Mouse (Mus musculus) layer of hippocampus, adult 18-20 months (tissue): ENCODE data around the gene Med13l. TPM values are rescaled to one million over a fixed set of nuclear protein-coding genes. Genes with fewer than 3 reads are reported as not detected.

ENCODE experiments used
- DNase-seq, 2 experiments: peaks; one replicate each; pipeline ENCODE4 v3.0.0; 2022; ENCODE audit warnings: low spot score in 2 of 2
- total RNA-seq, 2 experiments: library from RNA; stranded (reverse); gene quantifications; 2 replicates each; pipeline ENCODE4 v1.2.3; 2021

Gene Med13l
- total RNA-seq, 2 experiments from 2014 or later, result 113 TPM

DNA sequence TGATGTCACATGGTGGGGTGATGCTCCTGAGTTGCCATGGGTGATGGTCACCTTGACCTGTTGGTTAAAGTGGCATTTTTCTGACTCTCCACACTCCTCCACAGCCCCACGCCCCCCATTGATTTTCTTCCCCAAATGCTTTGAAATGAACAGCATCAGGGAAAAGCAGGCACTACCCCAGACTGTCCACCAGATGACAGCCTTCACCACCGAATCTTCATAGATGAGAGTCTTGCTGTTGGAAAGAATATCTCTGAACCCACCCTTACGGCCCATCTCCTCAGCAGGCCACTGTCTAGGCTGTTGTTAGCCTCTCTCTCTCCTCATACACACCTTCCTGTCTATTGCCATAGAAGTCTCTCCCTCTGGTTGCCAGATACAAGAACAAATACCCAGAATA is 213.4 kb downstream of the Med13l start:
- DNase-seq, result peak in 1 of 2 experiments; percentile 55

DNA sequence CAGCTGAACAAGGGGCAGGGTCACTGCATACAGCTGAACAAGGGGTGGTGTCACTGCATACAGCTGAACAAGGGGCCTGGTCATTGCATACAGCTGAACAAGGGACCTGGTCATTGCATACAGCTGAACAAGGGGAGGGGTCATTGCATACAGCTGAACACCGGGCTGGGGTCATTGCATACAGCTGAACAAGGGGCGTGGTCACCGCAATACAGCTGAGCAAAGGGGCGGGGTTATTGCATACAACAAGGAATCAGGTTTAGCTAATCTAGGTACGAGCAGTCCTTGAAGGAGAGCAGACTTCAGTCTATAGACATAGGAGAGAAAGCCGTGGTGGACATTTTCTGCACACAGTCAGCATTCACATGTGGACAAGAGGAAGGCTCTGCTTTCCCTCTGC is 215.9 kb downstream of the Med13l start:
- no peak for DNase-seq

DNA sequence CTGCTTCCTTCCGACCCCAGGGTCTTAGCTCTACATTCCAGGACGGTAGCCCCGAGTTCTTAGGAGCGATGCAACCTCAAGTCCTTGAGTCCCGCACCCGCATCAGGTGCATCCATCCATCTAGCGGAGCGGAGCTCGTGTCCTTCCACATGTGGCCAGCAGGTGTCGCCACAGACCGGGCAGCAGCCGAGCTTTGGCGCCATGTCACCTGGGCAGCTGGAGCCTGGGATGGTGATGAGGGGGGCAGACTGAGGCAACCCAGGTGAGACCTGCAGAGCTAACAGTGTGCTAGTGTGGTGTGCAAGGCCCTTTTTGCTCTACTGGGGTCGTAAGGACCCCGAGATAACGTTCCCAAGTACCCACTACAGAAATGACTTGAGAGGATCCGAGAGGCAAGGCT is 221.1 kb downstream of the Med13l start:
- peak in 1 of 2 experiments; percentile 67 for DNase-seq

DNA sequence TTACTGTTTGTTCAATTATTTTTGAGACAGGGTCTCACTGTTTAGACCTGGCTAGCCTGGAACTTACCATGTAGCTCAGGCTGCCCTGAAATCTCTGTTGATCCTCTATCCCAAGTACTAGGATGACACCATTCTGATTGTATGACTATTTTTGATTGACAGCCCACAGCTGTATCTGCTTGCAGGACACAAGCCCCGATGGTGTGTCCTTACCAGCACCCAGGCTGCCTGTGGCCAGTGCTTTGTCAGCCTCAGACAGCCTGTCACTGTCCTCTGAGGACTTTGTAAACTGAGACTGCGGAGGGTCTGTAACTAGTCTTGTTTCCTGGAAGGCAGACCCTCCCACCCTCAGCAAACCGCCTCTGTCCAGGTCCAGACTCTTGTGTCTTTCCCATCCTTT is 221.7 kb downstream of the Med13l start:
- no peak for DNase-seq

DNA sequence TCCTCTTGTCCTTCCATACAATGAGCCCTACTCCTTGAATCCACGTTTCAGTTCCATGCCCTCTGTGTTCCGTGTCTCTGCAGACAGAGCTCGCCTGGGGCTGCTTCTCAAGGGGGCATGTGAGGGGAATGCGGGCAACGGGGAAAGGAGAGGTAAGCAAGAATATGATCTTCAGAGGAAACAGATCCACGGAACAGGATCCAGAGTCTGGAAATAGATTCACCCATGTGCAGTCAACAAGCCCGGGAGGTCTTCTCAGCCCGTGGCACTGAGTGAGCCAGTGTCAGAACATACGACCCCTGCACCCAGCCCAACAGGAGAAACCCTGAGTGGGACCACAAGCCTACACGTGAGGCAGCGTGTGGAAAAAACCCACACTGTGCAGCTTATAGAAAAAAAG is 228.7 kb downstream of the Med13l start:
- no peak for DNase-seq

DNA sequence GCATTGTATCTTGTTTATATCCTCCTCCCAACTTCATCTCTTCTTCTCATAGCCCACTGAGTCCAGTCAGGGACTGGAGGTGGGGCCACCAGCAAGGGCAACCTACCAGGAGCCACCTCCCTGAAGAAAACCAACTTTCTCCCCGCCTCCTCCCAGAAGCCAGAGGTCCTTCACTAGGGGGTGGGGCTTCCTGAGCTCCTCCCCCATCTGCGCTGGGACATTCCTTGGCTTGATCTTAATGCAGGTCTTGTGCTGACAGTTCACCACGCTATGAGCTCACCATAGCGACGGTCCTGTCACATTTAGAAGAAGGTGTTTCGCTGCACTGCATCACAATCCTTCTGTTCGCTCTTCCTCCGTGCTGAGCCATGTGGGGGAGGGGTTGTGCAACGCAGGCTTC is 229.3 kb downstream of the Med13l start:
- no peak for DNase-seq

DNA sequence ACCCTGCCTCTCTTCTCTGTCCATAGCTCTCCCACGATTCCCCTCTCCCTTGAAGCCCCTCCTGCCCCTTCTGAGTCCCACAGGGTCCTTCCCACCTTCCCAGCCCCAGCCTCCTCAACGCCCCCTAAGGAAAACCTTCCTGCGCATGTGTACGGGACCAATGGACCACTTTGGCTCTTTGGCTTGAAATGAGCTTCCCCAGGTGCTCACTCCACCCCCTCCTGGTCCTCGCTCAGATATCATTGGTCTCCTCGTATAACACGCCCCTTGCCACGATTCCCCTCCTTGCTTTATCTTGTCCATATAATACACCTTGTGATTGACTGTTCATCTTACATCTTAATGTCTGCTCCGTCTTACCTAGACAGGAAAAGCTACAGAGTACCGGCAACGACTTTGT is 237.3 kb downstream of the Med13l start:
- DNase-seq, result no peak

DNA sequence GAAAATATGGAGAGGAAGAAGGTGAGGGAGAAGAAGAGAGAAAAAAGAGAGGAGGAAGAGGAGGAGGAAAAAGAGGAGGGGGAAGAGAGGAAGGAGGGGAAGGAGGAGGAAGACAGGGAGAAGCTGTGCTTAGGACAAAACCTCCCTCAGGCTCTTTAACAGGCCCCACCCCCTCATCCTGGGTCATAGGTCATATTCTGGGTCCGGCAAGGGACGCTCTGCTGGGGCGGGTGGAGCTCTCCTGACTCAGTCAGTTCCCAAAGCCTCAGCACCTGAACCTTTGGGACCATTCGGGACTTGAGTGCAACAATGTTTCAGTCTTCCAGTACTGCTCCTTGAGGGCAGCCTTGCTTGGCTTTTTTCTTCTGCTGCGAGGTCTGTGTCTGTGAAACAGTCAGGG is 241.1 kb downstream of the Med13l start:
- DNase-seq, result no peak

DNA sequence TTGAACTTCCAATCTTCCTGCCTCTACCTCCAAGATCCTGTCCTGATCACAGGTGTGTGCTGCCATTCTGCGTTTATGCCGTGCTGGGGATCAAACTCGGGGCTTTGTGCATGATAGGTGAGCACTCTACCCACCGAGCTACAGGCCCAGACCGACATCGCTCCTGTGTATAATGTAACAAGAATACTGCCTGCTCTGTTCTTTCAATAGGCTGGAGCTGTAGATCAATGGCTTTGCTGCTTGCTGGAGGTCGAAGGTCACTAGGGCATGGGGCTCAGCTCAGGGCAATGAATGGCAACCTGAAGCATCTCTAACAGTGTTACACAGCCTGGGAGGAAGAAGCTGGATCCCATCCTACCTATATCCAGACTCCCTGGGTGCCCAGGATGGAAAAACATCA is 241.6 kb downstream of the Med13l start:
- DNase-seq, result no peak

DNA sequence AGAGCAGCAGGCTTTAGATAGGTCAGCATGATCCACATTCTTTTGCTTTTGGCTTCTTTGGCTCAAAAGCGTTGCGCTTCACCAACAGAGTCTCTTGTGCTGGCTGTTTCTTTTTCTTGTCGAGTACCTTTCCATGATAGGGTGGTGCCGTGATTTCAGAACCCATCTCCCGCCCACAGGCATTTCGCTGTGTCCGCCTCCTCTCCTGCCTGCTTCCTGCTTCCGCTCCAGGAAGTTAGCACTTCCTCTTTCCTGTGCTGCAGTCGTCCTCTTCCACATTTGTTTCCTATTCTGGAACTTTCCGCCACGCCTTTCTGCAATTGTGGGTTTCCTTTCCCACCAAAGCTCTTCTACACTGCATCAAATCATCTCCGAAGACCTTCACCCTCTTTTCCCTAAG is 248.5 kb downstream of the Med13l start:
- no peak for DNase-seq

DNA sequence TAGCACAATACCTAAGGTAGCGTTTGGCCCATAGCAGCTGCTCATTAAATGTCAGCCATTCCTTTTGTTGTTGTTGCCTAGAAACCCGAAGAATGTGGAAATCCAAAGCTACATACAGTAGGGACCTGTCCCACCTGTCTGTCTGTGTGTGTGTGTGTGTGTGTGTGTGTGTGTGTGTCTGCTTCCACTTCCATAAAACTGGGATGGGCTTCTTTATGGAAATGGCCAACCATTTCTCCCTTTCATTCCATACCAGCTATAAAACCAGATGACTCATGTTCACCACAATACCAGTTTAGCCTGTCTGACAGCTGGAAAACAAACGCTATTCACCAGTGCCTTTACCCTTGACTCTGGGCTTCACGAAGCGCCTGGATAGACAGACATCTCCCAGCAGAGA is 249.1 kb downstream of the Med13l start:
- DNase-seq, result no peak

DNA sequence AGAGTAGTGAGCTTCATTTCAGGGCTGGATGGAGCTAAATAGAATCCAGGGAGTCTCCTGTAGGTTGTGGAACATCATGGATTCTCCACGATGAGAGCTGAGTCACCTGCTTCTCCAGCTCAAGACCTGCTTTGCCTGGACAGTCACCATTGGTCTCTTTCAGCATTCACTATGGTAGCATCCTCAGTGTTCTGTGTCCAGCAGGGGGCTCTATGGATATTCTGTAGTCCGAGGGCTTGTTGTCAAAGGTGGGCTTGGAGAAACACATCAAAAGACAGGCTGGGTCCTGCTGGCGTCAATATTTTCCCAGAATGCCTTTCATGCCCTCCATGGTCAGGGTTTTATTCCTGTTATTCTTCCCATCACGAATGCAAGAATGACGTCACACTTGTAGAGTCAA is 251.2 kb downstream of the Med13l start:
- DNase-seq, result no peak

DNA sequence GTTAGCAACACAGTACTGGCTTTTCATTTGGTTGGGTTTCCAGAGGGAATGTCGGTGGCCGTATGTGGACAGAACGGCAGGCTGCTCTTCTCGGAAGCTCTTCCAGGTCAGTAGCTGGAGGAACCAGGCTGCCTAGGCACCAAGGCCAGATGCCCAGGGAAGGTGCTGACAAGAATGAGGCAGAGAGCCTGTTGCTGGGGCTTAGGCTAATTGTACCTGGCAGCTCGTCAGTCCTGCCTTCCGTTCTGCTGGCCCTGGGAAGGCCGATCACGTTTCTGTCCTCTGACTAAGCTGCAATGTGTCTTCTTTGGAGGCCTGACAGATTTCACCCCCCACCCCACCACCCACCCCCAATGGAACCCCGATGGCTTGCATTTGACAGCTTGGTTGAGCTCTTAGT is 251.9 kb downstream of the Med13l start:
- DNase-seq, result no peak

DNA sequence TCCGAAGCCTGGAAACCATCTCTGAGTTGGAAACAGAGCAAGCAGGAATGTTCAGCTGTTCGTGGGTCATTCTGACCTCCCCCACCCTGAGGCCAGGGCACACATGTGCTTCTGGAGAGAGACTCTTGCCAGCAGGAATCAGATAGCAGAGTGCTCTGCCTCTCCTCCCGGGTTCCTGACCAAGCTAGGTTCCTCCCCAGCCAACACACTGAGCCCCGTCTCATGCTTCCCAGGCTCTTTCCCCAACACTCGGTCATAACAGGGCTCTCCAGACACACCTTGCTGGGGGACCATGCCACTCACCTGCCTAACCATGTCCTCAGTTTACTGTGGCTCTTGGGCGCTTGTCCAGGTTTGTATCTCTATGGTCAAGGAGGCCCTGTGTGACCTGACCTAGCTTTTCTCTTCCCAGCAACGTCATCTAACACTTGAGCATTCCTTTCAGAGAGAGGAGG is 252.5 kb downstream of the Med13l start:
- no peak for DNase-seq

DNA sequence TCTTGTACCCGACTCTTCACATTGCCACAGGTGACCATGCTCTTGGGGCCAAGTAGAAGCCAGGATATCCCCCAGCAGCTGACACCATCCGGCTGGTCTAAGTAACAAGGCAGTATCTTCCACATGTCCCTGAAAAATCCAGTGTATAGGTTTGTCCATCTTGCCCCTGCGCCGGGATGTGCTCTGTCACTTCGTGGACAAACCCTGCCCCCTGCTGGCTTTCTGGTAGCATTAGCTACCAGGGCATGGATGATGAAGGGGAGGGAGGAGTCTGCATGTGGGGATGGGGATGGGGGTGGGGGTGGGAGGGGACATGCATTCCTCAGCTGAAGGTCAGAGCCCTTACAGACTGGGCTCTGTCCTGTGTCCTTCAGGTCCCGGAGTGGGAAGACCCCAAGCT is 253.6 kb downstream of the Med13l start:
- DNase-seq, result no peak
